Mouse (Mus musculus): ENCODE results near the gene Ndufs7.

GRCm38 (mm10) chr10:80226071-80226415, 22.9 kb upstream of the Ndufs7 start:
- TF ChIP-seq TAL1 (IDR thresholded peaks at IDR 0.05; ENCODE audit: low read length) (no peak), GATA1 (IDR thresholded peaks at IDR 0.05; ENCODE audit: low read length) (no peak)
